Mouse (Mus musculus): Measurements from ENCODE around the gene Tead1. TPM values are rescaled to one million over a fixed set of nuclear protein-coding genes. Genes with fewer than 3 reads are reported as not detected.

The Tead1 gene
- polyA plus RNA-seq, 1 experiment from 2014 or later = 14.9 TPM

DNA sequence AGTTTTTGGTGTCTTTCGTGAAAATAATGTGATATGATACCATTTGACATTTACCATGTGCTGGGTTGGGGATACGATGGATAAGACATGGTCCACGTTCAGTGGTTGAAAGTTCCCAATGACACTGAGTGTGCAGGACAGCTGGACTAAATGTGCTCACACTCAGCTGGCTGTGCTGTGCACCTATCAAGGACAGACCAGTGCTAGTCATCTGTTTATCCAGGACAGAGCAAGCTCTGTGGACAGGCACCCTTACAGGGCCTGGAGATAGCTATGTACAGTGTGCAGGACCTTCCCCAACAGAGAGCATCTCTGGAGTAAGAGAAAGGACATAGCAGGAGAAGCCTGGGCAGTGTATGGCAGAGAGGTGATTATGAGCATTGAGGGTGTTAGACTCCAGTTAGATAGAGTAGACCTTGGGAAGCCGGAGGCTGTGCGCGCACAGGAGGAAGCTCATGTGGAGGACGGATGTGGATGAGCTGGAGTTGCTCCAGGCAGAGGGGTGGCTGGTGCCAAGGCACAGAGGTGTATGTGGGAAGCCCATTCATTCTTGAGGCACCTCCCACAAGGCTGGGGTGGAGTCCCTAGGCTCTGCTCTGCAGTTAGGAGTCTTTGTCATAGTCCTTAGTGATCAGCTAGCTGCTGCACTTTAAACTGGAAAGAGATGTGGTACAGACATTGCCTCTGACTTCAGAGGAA lies 31.4 kb downstream of the Tead1 start:
- Histone ChIP-seq H3K9me3 (replicated peaks; ENCODE audit: low read length) (no peaks in the 10 kb centered on the region), H3K27me3 (ENCODE audit: insufficient read depth, low read length) (no peaks in the 10 kb centered on the region), H3K27ac (no peak overlapping the region), H3K4me1 (replicated peaks; ENCODE audit: insufficient read depth, low read length) (peaks cover 26% of the 10 kb centered on the region), H3K36me3 (ENCODE audit: insufficient read depth, low read length) (no peaks in the 10 kb centered on the region), H3K9ac (ENCODE audit: low read depth, low read length) (no peak overlapping the region), H3K4me3 (replicated peaks; ENCODE audit: low read depth, low read length) (no peak overlapping the region), H3K4me2 (ENCODE audit: low read length) (no peak overlapping the region)
- DNase-seq (ENCODE audit: low spot score) (no peak), ATAC-seq (replicated peaks; ENCODE audit: low FRiP score, low read depth) (no peak)
- TF ChIP-seq CTCF (IDR thresholded peaks at IDR 0.05; ENCODE audit: low read depth) = no peak
- 76% methylated on average over 7 of the region's 7 CpGs for WGBS

DNA sequence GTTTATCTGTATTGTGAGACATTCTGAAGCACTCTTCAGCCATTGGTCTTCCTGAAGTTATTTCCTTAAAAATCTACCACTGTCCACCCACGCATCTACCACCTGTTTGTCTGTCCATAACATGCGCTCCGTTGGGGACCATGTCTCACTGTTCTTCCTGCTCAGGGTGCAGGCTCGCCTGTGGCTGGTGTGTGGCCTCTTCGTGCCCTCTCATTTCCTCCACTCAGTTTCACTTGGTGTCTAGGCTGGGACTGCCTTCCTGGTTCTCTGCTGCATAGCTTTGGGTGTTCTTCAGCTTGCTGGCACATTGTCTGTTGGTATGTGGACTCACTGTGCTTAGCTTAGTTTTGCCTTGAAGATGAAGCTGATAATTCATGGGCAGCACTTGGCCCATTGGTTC lies 32.9 kb downstream of the Tead1 start:
- Histone ChIP-seq H3K27me3 (ENCODE audit: insufficient read depth, low read length) (no peaks in the 10 kb centered on the region), H3K9ac (ENCODE audit: low read depth, low read length) (no peak overlapping the region), H3K27ac (no peak overlapping the region), H3K36me3 (ENCODE audit: insufficient read depth, low read length) (no peaks in the 10 kb centered on the region), H3K4me3 (replicated peaks; ENCODE audit: low read depth, low read length) (no peak overlapping the region), H3K9me3 (replicated peaks; ENCODE audit: low read length) (no peaks in the 10 kb centered on the region), H3K4me1 (replicated peaks; ENCODE audit: insufficient read depth, low read length) (peaks cover 27% of the 10 kb centered on the region), H3K4me2 (ENCODE audit: low read length) (no peak overlapping the region)
- 62% methylated on average over 5 of the region's 5 CpGs for WGBS
- no peak for TF ChIP-seq CTCF (IDR thresholded peaks at IDR 0.05; ENCODE audit: low read depth)
- no peak for DNase-seq (ENCODE audit: low spot score)
- no peak for ATAC-seq (replicated peaks; ENCODE audit: low FRiP score, low read depth)

DNA sequence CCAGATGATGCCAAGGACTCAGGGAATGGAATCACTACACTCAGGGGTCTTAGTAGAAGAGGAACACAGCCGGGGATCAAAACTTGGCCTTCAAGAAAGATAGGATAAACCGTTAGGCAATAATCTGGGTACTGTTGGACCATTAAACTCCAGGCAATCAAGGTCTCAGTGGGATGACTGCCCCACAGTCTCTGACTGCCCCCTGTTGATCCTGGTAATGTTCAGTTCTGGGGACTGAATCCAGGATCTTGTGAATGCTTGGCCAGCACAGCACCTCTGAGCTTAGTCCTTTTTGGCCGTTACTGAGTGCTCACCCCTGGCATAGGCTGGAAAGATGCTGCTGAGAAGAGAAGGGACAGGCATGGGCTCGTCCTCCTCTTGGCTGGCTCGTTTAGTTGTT lies 34.4 kb downstream of the Tead1 start:
- no peak for ATAC-seq (replicated peaks; ENCODE audit: low FRiP score, low read depth)
- H3K9ac ChIP-seq (ENCODE audit: low read depth, low read length) = no peak overlapping the region
- no peak overlapping the region for H3K27ac ChIP-seq
- TF ChIP-seq CTCF (IDR thresholded peaks at IDR 0.05; ENCODE audit: low read depth) = peak; percentile 41; the same call in 1 of the 2 replicates
- DNase-seq (ENCODE audit: low spot score) = no peak
- peaks cover 37% of the 10 kb centered on the region for H3K4me1 ChIP-seq (replicated peaks; ENCODE audit: insufficient read depth, low read length)
- H3K4me2 ChIP-seq (ENCODE audit: low read length) = no peak overlapping the region
- H3K36me3 ChIP-seq (ENCODE audit: insufficient read depth, low read length) = no peaks in the 10 kb centered on the region
- WGBS = 54% methylated on average over 5 of the region's 5 CpGs
- H3K4me3 ChIP-seq (replicated peaks; ENCODE audit: low read depth, low read length) = no peak overlapping the region
- no peaks in the 10 kb centered on the region for H3K27me3 ChIP-seq (ENCODE audit: insufficient read depth, low read length)
- H3K9me3 ChIP-seq (replicated peaks; ENCODE audit: low read length) = no peaks in the 10 kb centered on the region

DNA sequence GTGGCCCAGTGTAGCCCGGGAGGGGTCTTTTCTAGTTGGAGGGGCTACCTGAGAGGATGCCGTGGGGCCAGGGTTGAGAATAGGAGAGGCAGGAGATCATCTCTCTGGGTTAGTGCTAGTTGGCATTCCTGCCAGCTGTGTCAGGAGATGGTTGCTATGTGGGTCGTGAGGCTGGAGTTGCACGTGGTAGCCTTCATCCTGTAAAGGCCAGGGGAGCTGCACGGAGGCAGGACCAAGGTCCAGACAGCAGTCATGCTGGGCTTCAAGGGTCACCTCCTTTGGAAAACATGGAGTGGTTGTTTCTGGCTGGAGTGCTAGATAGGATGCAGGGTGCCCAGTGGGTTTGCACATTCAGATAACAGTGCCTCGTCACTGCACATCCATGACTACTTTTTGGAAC lies 35.7 kb downstream of the Tead1 start:
- DNase-seq (ENCODE audit: low spot score) = no peak
- peaks cover 42% of the 10 kb centered on the region for H3K4me1 ChIP-seq (replicated peaks; ENCODE audit: insufficient read depth, low read length)

DNA sequence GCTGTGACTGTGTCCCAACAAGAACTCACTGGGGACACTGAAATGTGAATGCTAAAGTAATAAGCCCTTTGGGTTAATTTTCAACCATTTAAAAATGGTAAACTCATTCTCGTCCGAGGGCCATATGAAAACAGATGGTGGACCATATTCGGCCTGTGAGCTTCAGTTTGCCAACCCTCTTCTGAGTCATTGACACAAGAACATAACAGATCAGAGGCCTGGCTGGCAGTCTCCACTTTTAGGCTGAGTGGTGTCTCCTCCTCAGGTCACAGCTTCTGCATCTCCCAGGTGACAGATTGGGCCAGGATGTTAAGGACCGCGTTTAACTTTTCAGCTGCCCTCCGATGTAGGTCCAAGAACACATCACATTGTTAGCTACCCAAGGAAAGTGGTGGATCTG lies 37.6 kb downstream of the Tead1 start:
- H3K4me1 ChIP-seq (replicated peaks; ENCODE audit: insufficient read depth, low read length) = peaks cover 44% of the 10 kb centered on the region
- no peak overlapping the region for H3K4me3 ChIP-seq (replicated peaks; ENCODE audit: low read depth, low read length)
- no peak for DNase-seq (ENCODE audit: low spot score)
- no peak overlapping the region for H3K4me2 ChIP-seq (ENCODE audit: low read length)
- H3K27ac ChIP-seq = peak overlapping the region; percentile 40; the same call in 1 of the 2 replicates
- H3K27me3 ChIP-seq (ENCODE audit: insufficient read depth, low read length) = no peaks in the 10 kb centered on the region
- TF ChIP-seq CTCF (IDR thresholded peaks at IDR 0.05; ENCODE audit: low read depth) = no peak
- no peaks in the 10 kb centered on the region for H3K36me3 ChIP-seq (ENCODE audit: insufficient read depth, low read length)
- H3K9ac ChIP-seq (ENCODE audit: low read depth, low read length) = no peak overlapping the region
- H3K9me3 ChIP-seq (replicated peaks; ENCODE audit: low read length) = no peaks in the 10 kb centered on the region
- ATAC-seq (replicated peaks; ENCODE audit: low FRiP score, low read depth) = no peak
- WGBS = 66% methylated on average over 6 of the region's 6 CpGs

More for the DNA sequence above, 35.7 kb downstream of the Tead1 start:
- H3K4me3 ChIP-seq (replicated peaks; ENCODE audit: low read depth, low read length) = no peak overlapping the region
- 46% methylated on average over 6 of the region's 6 CpGs for WGBS
- H3K27ac ChIP-seq = no peak overlapping the region
- no peaks in the 10 kb centered on the region for H3K9me3 ChIP-seq (replicated peaks; ENCODE audit: low read length)
- H3K9ac ChIP-seq (ENCODE audit: low read depth, low read length) = no peak overlapping the region
- H3K4me2 ChIP-seq (ENCODE audit: low read length) = no peak overlapping the region
- peak; percentile 61; the same call in 1 of the 2 replicates for ATAC-seq (replicated peaks; ENCODE audit: low FRiP score, low read depth)
- H3K27me3 ChIP-seq (ENCODE audit: insufficient read depth, low read length) = no peaks in the 10 kb centered on the region
- no peak for TF ChIP-seq CTCF (IDR thresholded peaks at IDR 0.05; ENCODE audit: low read depth)
- no peaks in the 10 kb centered on the region for H3K36me3 ChIP-seq (ENCODE audit: insufficient read depth, low read length)

DNA sequence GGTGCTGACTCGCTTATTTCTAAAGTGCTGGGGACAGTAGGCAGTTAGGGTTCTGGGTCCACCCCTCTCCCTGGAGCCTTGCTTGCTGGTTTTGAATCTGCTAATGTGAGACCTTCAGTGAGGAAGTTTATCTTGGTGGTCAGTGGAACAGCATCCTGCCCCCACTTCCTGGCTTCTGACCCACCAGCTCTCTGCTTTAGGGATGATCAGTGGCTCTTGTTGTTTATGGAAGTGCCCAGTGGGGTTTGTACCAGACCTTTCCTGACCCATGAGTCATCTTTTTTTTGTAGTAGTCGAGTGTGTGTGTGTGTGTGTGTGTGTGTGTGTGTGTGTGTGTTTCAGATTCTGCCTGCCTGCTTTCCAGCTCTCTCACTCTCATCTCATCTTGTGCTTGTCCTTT lies 38.6 kb downstream of the Tead1 start:
- no peak for ATAC-seq (replicated peaks; ENCODE audit: low FRiP score, low read depth)
- no peaks in the 10 kb centered on the region for H3K9me3 ChIP-seq (replicated peaks; ENCODE audit: low read length)
- 9% methylated on average over 2 of the region's 2 CpGs for WGBS
- H3K36me3 ChIP-seq (ENCODE audit: insufficient read depth, low read length) = no peaks in the 10 kb centered on the region
- 0 out of 2 replicates have a peak overlapping the region, but pooled peaks have one; percentile 19 for H3K27ac ChIP-seq
- H3K4me2 ChIP-seq (ENCODE audit: low read length) = no peak overlapping the region
- H3K9ac ChIP-seq (ENCODE audit: low read depth, low read length) = no peak overlapping the region
- TF ChIP-seq CTCF (IDR thresholded peaks at IDR 0.05; ENCODE audit: low read depth) = no peak
- H3K27me3 ChIP-seq (ENCODE audit: insufficient read depth, low read length) = no peaks in the 10 kb centered on the region
- DNase-seq (ENCODE audit: low spot score) = peak; percentile 58
- H3K4me3 ChIP-seq (replicated peaks; ENCODE audit: low read depth, low read length) = no peak overlapping the region
- peaks cover 41% of the 10 kb centered on the region for H3K4me1 ChIP-seq (replicated peaks; ENCODE audit: insufficient read depth, low read length)
